Mouse (Mus musculus) liver, embryonic 12.5 days (tissue): ENCODE measurements around the gene Olfr131. TPM values are rescaled to one million over a fixed set of nuclear protein-coding genes. Genes with fewer than 3 reads are reported as not detected.
"Not testable (repeated sequence)": the region's sequence is repeated elsewhere in the genome, so short reads cannot be mapped to it uniquely, and the experiment has no call there.

Source experiments
- ATAC-seq: fragments of 200-750 bp; cut with Nextera tagmentation; 2 replicates; pipeline ENCODE4 v1.8.0; 2017; ENCODE audit warnings: moderate number of reproducible peaks, mild to moderate bottlenecking, moderate library complexity
- H3K27ac ChIP-seq: fragments of 300-500 bp; sonication (generic); 2 replicates; pipeline ENCODE4 v1.5.1; 2016; ENCODE audit warnings: mild to moderate bottlenecking
- H3K27me3 ChIP-seq: fragments of 300-500 bp; sonication (generic); replicated peaks from 2 replicates; pipeline ENCODE4 v1.6.1; 2016; ENCODE audit warnings: mild to moderate bottlenecking, moderate library complexity
- H3K36me3 ChIP-seq: fragments of 300-500 bp; sonication (generic); 2 replicates; pipeline ENCODE4 v1.6.1; 2016; ENCODE audit warnings: mild to moderate bottlenecking, moderate library complexity
- H3K4me1 ChIP-seq: fragments of 300-500 bp; sonication (generic); 2 replicates; pipeline ENCODE4 v1.6.1; 2016
- H3K4me2 ChIP-seq: fragments of 300-500 bp; sonication (generic); 2 replicates; pipeline ENCODE4 v1.6.1; 2016; ENCODE audit warnings: mild to moderate bottlenecking, moderate library complexity
- H3K4me3 ChIP-seq: fragments of 300-500 bp; sonication (generic); 2 replicates; pipeline ENCODE4 v1.5.1; 2016; ENCODE audit warnings: mild to moderate bottlenecking, moderate library complexity
- H3K9ac ChIP-seq: fragments of 300-500 bp; sonication (generic); 2 replicates; pipeline ENCODE4 v1.6.1; 2016; ENCODE audit warnings: mild to moderate bottlenecking, moderate library complexity
- H3K9me3 ChIP-seq: fragments of 300-500 bp; sonication (generic); replicated peaks from 2 replicates; pipeline ENCODE4 v1.6.1; 2016; ENCODE audit warnings: mild to moderate bottlenecking, moderate library complexity
- WGBS: fragments of 180-500 bp; shearing (Covaris S2); methylation state at CpG from one replicate; pipeline ENCODE4 v1.1.7; 2016; ENCODE audit not compliant: insufficient replicate concordance; 5-methylcytosine and 5-hydroxymethylcytosine counted together
- polyA plus RNA-seq: library from polyadenylated mRNA; unstranded; fragments of >200 nt; fragmentation: Nextera tagmentation; extraction: Ambion mirVana; gene quantifications from 2 replicates; pipeline ENCODE4 v1.2.1, GENCODE M21; 2016

The Olfr131 gene
- not detected in 2 replicates for polyA plus RNA-seq

DNA sequence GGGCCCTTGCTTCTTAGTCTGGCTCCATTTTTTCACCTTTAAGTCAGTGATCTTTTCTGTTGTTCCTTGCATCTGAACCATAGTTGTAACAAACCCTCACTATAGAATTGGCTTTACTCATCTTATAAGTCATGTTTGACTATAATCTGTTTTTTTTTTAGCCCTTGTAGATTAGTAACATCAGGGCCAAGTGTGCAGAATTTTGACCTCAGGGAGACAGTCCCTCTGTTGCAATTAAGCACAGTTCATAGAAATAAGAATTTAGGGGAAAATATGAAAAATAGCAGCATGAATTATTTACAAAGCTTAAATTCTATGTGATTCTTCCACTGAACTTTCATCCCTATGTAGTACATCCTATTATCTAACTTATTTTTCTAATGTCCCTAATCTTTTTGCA, at the start of gene Olfr131:
Gene Olfr131 (minus strand): TSS at position 101 of the 400 bp plus-strand sequence.
- no peaks in the 10 kb centered on the region; the same call in 1 of the 2 replicates for H3K9me3 ChIP-seq
- H3K4me2 ChIP-seq: no peak within 1 kb of the TSS
- H3K27me3 ChIP-seq: no peaks in the 10 kb centered on the region
- H3K4me1 ChIP-seq: no peaks in the 10 kb centered on the region
- H3K36me3 ChIP-seq: no peaks in the 10 kb centered on the region
- ATAC-seq: no peak
- no peak within 1 kb of the TSS for H3K9ac ChIP-seq
- H3K27ac ChIP-seq: no peak within 1 kb of the TSS
- no peak within 1 kb of the TSS for H3K4me3 ChIP-seq

DNA sequence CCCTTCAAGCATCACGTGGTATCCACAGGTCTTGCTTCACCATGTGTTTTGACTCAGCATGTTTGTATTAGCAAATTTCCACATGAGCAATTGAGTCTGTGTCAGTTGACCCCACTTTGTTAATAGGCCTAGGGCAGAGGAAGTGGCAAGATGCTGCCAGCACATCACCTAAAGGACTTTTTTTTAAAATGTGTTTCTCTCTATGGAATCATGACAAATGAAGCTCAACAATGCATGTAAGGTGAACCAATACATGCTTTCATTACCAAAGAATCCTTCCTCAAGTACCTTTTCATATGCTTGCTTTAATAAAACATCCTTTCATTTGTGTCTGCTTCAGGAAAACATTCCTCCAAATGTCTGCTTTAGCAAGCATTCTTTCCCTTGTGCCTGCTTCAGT, 45.9 kb upstream of the Olfr131 start, which contains the start of gene Olfr132:
Gene Olfr132 (minus strand): TSS at position 101 of the 400 bp plus-strand sequence.
- Histone ChIP-seq H3K27ac (no peak within 1 kb of the TSS), H3K9ac (no peak within 1 kb of the TSS), H3K36me3 (no peaks in the 10 kb centered on the region), H3K4me2 (no peak within 1 kb of the TSS), H3K27me3 (no peaks in the 10 kb centered on the region), H3K9me3 (0 out of 2 replicates have a peak, but pooled peaks cover 5% of the 10 kb centered on the region), H3K4me3 (no peak within 1 kb of the TSS), H3K4me1 (no peaks in the 10 kb centered on the region)
- ATAC-seq: no peak
- WGBS: 32% methylated on average over 1 of the region's 1 CpGs

DNA sequence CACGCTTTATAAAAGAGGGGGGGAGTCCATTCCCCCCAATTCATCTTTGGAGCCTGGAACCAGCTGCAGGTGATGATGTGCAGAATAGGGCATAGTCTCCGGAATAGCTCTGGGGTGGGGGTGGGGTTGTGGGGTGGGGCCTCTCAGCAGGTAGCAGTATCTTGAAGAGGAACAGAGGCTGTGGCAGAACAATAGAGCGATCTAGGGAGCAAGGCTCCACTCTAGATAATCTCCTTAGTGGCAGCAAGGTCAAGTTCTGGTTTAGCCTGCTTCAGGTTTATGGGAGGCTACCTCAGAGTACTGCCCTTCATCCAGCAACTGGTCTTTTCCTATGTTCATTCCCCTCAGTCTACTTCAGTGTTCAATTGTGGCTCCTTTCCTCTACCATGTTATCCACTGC, 36.9 kb upstream of the Olfr131 start:
- not testable (repeated sequence) for H3K4me1 ChIP-seq, H3K4me2 ChIP-seq, H3K9me3 ChIP-seq, H3K4me3 ChIP-seq, H3K36me3 ChIP-seq, H3K27ac ChIP-seq, H3K27me3 ChIP-seq, ATAC-seq, H3K9ac ChIP-seq
- 56% methylated on average over 3 of the region's 3 CpGs for WGBS

DNA sequence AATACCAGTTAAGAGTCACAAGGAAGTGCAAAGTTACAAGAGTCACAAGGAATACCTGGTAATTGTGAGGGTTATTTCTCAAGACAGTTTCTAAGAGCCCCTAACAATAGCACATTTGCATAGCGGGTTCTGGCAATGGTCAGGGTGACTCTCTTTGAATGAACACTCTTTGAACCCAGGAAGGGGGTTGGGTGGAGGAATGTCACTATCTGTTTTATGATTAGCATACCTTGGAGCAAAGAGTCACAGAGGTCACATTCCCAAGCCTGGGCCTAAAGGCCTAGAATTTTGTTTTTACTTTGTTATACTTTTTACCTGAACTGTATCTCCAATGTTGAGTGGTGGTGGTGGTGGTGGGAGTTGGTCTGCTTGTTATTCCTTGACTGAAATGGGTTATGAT, 35.7 kb upstream of the Olfr131 start:
- not testable (repeated sequence) for H3K4me1 ChIP-seq, H3K9ac ChIP-seq, H3K4me3 ChIP-seq, ATAC-seq, H3K36me3 ChIP-seq, H3K27ac ChIP-seq, H3K9me3 ChIP-seq, H3K27me3 ChIP-seq, H3K4me2 ChIP-seq
- 52% methylated on average over 1 of the region's 1 CpGs for WGBS

DNA sequence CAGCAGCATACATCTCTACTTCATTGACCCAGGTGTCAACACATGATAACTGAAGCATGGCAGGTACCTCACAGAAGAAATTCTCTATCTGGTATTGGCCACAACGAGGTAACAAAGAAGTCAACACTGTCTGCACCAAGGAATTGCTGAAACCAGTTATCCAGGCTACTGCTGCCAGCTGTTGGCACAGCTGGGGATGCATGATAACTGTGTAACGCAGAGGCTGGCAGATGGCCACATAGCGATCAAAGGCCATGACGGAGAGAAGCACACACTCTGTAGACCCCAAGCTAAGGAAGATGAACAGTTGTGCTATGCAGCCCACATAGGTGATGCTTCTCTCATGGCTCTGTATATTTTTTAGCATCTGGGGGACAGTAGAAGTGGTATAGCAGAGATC, 6.1 kb downstream of the Olfr131 start:
- H3K27me3 ChIP-seq: no peaks in the 10 kb centered on the region
- no peak overlapping the region for H3K27ac ChIP-seq
- no peak overlapping the region for H3K4me2 ChIP-seq
- H3K4me1 ChIP-seq: no peaks in the 10 kb centered on the region
- H3K9me3 ChIP-seq: no peaks in the 10 kb centered on the region; the same call in 1 of the 2 replicates
- WGBS: 64% methylated on average over 4 of the region's 4 CpGs
- ATAC-seq: no peak
- no peaks in the 10 kb centered on the region for H3K36me3 ChIP-seq
- H3K9ac ChIP-seq: no peak overlapping the region
- no peak overlapping the region for H3K4me3 ChIP-seq

DNA sequence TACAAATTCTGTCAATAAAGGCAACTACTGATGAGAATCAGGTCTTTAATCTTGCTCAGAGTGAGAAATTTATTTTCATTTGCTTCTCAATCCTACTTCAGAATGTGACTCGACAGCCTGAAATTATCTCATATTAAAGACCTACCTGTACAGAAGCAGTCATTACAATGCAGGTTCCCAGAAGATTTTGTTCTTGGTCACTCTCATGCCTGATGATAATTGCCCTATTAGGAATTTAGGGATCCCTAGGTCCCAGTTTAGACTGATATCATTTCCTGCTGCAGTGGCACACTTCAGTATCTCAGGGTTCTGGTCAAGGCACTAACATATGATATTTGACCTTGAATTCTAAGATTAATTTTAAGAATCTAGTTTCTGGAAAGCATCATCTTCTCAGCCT, 24.9 kb downstream of the Olfr131 start, which contains the start of gene Olfr130:
Gene Olfr130 (plus strand): TSS at position 301 of the 400 bp plus-strand sequence.
- 59% methylated on average over 1 of the region's 1 CpGs for WGBS
- Histone ChIP-seq H3K4me3 (no peak within 1 kb of the TSS), H3K4me1 (no peaks in the 10 kb centered on the region), H3K36me3 (no peaks in the 10 kb centered on the region), H3K27ac (no peak within 1 kb of the TSS), H3K9me3 (no peaks in the 10 kb centered on the region), H3K27me3 (no peaks in the 10 kb centered on the region), H3K4me2 (no peak within 1 kb of the TSS), H3K9ac (no peak within 1 kb of the TSS)
- ATAC-seq: no peak

DNA sequence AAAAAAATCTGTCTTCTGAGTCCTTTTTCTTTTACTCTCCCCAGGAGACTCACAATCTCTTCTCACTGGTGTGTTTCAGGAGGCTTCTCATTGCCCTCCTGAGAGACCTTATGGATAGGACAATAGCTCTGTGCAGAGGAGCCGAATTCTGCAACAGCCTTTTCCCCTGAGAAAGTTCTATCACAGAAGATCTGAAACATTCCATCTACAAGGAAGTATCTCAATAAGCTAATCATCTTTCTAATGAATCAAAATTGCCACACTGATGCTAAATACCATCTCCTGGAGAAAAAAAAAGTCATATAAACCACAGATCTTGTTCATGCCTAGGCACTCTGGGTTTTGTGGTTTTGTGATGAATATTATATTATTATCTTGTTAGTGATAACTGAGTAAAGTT, 28.5 kb downstream of the Olfr131 start, which contains the start of gene Olfr129:
Gene Olfr129 (minus strand): TSS at position 101 of the 400 bp plus-strand sequence.
- H3K4me2 ChIP-seq: no peak within 1 kb of the TSS
- H3K9me3 ChIP-seq: no peaks in the 10 kb centered on the region
- no peak for ATAC-seq
- no peak within 1 kb of the TSS for H3K4me3 ChIP-seq
- H3K27me3 ChIP-seq: no peaks in the 10 kb centered on the region
- no peak within 1 kb of the TSS for H3K27ac ChIP-seq
- H3K36me3 ChIP-seq: no peaks in the 10 kb centered on the region
- H3K4me1 ChIP-seq: no peaks in the 10 kb centered on the region
- H3K9ac ChIP-seq: no peak within 1 kb of the TSS
- 48% methylated on average over 1 of the region's 1 CpGs for WGBS

Other genes starting within 250 kb of the Olfr131 start
- gene Olfr126, start 241.2 kb downstream of the Olfr131 start, polyA plus RNA-seq: not detected in 2 replicates
- gene Olfr127, start 188.3 kb downstream of the Olfr131 start, polyA plus RNA-seq: not detected in 2 replicates
- gene Olfr128, start 168.1 kb downstream of the Olfr131 start, polyA plus RNA-seq: not detected in 2 replicates
- gene Olfr761, start 135.6 kb downstream of the Olfr131 start, polyA plus RNA-seq: not detected in 2 replicates
- gene Olfr129, start 28.6 kb downstream of the Olfr131 start, polyA plus RNA-seq: not detected in 2 replicates
- gene Olfr130, start 24.8 kb downstream of the Olfr131 start, polyA plus RNA-seq: not detected in 2 replicates
- not detected in 2 replicates for gene Olfr132, start 45.8 kb upstream of the Olfr131 start, polyA plus RNA-seq
- gene Olfr133, start 56.6 kb upstream of the Olfr131 start, polyA plus RNA-seq: not detected in 2 replicates
- not detected in 2 replicates for gene Olfr134, start 82.7 kb upstream of the Olfr131 start, polyA plus RNA-seq
- gene Olfr135, start 115.6 kb upstream of the Olfr131 start, polyA plus RNA-seq: not detected in 2 replicates
- gene Olfr138, start 172.3 kb upstream of the Olfr131 start, polyA plus RNA-seq: not detected in 2 replicates
- gene Olfr137, start 218.9 kb upstream of the Olfr131 start, polyA plus RNA-seq: not detected in 2 replicates
- gene Olfr136, start 241.1 kb upstream of the Olfr131 start, polyA plus RNA-seq: not detected in 2 replicates